2 mouse cellular contexts compared by ENCODE assay signal in genomic region chr1:136465168-136465567, GRCm38 (mm10).
TF ChIP-seq lines count a peak whose summit lies in the region.

No protein-coding gene starts in this region.

TF ChIP-seq in CH12.LX, 34 proteins besides CTCF, POLR2A, EP300 and RAD21 (continued from another document):
- TF ChIP-seq IRF4 (IDR thresholded peaks at IDR 0.05; ENCODE audit: low read depth, low read length) (no peak), MEF2A (IDR thresholded peaks at IDR 0.05; ENCODE audit: borderline replicate concordance, low read depth, low read length) (no peak)
TF ChIP-seq in CH12.LX: peak in this region for 0.

TF ChIP-seq in myocyte, 11 proteins besides CTCF, POLR2A, EP300 and RAD21 (continued from another document):
- TF ChIP-seq TCF12 (IDR thresholded peaks at IDR 0.05; ENCODE audit: insufficient read depth, poor library complexity, severe bottlenecking) (no peak), E2F4 (IDR thresholded peaks at IDR 0.05; ENCODE audit: insufficient read depth) (no peak), MAX (IDR thresholded peaks at IDR 0.05; ENCODE audit: low read depth) (no peak), USF1 (IDR thresholded peaks at IDR 0.05; ENCODE audit: low read depth) (no peak)
